28 mouse cellular contexts compared by ENCODE assay signal in genomic region chr2:119500965-119501652, GRCm38 (mm10). TPM values are rescaled to one million over a fixed set of nuclear protein-coding genes. Genes with fewer than 3 reads are reported as not detected.
A peak's percentile ranks its signal among the peaks of the same experiment; 100 is the strongest.
DNase-seq lines count a peak whose midpoint lies in the region; ATAC-seq and TF ChIP-seq lines count a peak whose summit lies in the region.
"Had no signal": no experiment of that assay in that cellular context is flagged by ENCODE, and none has a peak within 500 bp of the region (broad histone marks: within the 10 kb centered on the region; RNA-seq: fewer than 3 reads in every experiment).

No protein-coding gene starts in this region.

- no peak overlapping the region for H3K4me2 ChIP-seq in intestine, embryonic 14.5 days (ENCODE audit: low read length)
- peak overlapping the region; percentile 4; the same call in 1 of the 2 replicates for H3K4me2 ChIP-seq in intestine, embryonic 16.5 days (ENCODE audit: low read depth, low read length)
- no peak overlapping the region for H3K4me2 ChIP-seq in stomach, postnatal 0 days (replicated peaks; ENCODE audit: low read depth)
- no peak overlapping the region for H3K4me2 ChIP-seq in liver, embryonic 12.5 days
- H3K4me2 ChIP-seq: forebrain, embryonic 13.5 days; heart, embryonic 13.5 days; hindbrain, embryonic 15.5 days had no signal

- TF ChIP-seq EP300 in stomach, postnatal 0 days (optimal IDR thresholded peaks at IDR 0.05), result no peak

- DNase-seq in intestine, embryonic 14.5 days (ENCODE audit: low spot score), result no peak
- peak; percentile 33 for DNase-seq in stomach, postnatal 0 days (ENCODE audit: low spot score)
- no peak for DNase-seq in T-cell, adult 2 months (ENCODE audit: low spot score)
- no peak for DNase-seq in urinary bladder, postnatal 25 days (ENCODE audit: low spot score)
- DNase-seq: adrenal gland, adult 2 months; adrenal gland, postnatal 14 days; B cell, adult 2 months; cerebellum, adult 11 months; cerebellum, adult 8-10 months; cerebellum, postnatal 10 days; cerebellum, postnatal 36 days; gastrocnemius, postnatal 10 days; gastrocnemius, postnatal 36 days; heart, adult 18-20 months; heart, postnatal 14 days; heart, postnatal 4 days had no signal

- H3K27ac ChIP-seq in intestine, embryonic 14.5 days (ENCODE audit: low read depth), result no peak overlapping the region
- peak overlapping the region; percentile 65 for H3K27ac ChIP-seq in intestine, embryonic 16.5 days (ENCODE audit: low read length)
- peak overlapping the region; percentile 95 for H3K27ac ChIP-seq in small intestine, adult 2 months (ENCODE audit: insufficient read depth, low read depth, low read length)
- H3K27ac ChIP-seq in stomach, postnatal 0 days (replicated peaks), result no peak overlapping the region
- H3K27ac ChIP-seq in liver, embryonic 12.5 days, result no peak overlapping the region
- H3K27ac ChIP-seq: forebrain, embryonic 10.5 days; forebrain, embryonic 13.5 days; heart, embryonic 10.5 days; heart, embryonic 13.5 days; hindbrain, embryonic 15.5 days had no signal

- 64% methylated on average over 2 of the region's 2 CpGs for WGBS in intestine, embryonic 14.5 days
- WGBS in intestine, embryonic 16.5 days, result 64% methylated on average over 2 of the region's 2 CpGs
- 34% methylated on average over 2 of the region's 2 CpGs for WGBS in small intestine, adult 2 months
- WGBS in stomach, postnatal 0 days, result 72% methylated on average over 2 of the region's 2 CpGs
- 65% methylated on average over 2 of the region's 2 CpGs for WGBS in liver, embryonic 12.5 days (ENCODE audit: insufficient replicate concordance)

- H3K9ac ChIP-seq in intestine, embryonic 14.5 days (ENCODE audit: low read length), result no peak overlapping the region
- no peak overlapping the region for H3K9ac ChIP-seq in intestine, embryonic 16.5 days (ENCODE audit: low read depth, low read length)
- no peak overlapping the region for H3K9ac ChIP-seq in stomach, postnatal 0 days (ENCODE audit: low read length)
- H3K9ac ChIP-seq in liver, embryonic 12.5 days, result no peak overlapping the region
- H3K9ac ChIP-seq: forebrain, embryonic 13.5 days; heart, embryonic 13.5 days; hindbrain, embryonic 15.5 days had no signal

- no peaks in the 10 kb centered on the region for H3K27me3 ChIP-seq in intestine, embryonic 14.5 days (replicated peaks; ENCODE audit: control insufficient read depth, insufficient read depth, low read length)
- no peaks in the 10 kb centered on the region for H3K27me3 ChIP-seq in intestine, embryonic 16.5 days (replicated peaks; ENCODE audit: control insufficient read depth, insufficient read depth, low read length)
- no peaks in the 10 kb centered on the region for H3K27me3 ChIP-seq in small intestine, adult 2 months (ENCODE audit: control insufficient read depth, insufficient read depth, low read length)
- H3K27me3 ChIP-seq in stomach, postnatal 0 days (ENCODE audit: control insufficient read depth, insufficient read depth, low read length), result no peaks in the 10 kb centered on the region
- no peaks in the 10 kb centered on the region; the same call in 1 of the 2 replicates for H3K27me3 ChIP-seq in liver, embryonic 12.5 days (replicated peaks)
- H3K27me3 ChIP-seq: CH12.LX; forebrain, embryonic 13.5 days; heart, embryonic 13.5 days; hindbrain, embryonic 15.5 days; Patski had no signal

- H3K36me3 ChIP-seq in intestine, embryonic 14.5 days (ENCODE audit: control insufficient read depth, insufficient read depth, low read length), result no peaks in the 10 kb centered on the region
- H3K36me3 ChIP-seq in intestine, embryonic 16.5 days (ENCODE audit: control insufficient read depth, insufficient read depth, low read length), result no peaks in the 10 kb centered on the region
- no peaks in the 10 kb centered on the region for H3K36me3 ChIP-seq in small intestine, adult 2 months (ENCODE audit: control insufficient read depth, insufficient read depth, low read length)
- H3K36me3 ChIP-seq in stomach, postnatal 0 days (ENCODE audit: control insufficient read depth, insufficient read depth, low read length), result no peaks in the 10 kb centered on the region
- H3K36me3 ChIP-seq in liver, embryonic 12.5 days, result no peaks in the 10 kb centered on the region
- H3K36me3 ChIP-seq: forebrain, embryonic 10.5 days; G1E; heart, embryonic 10.5 days; heart, embryonic 13.5 days; hindbrain, embryonic 15.5 days had no signal

- peak; percentile 76 for ATAC-seq in intestine, embryonic 14.5 days (replicated peaks; ENCODE audit: low FRiP score, low TSS enrichment, low read depth)
- peak; percentile 98 for ATAC-seq in intestine, embryonic 16.5 days
- no peak for ATAC-seq in stomach, postnatal 0 days (ENCODE audit: low FRiP score, low TSS enrichment)
- ATAC-seq in liver, embryonic 12.5 days, result no peak
- ATAC-seq: forebrain, embryonic 13.5 days; forebrain, embryonic 16.5 days; Patski had no signal

- H3K4me1 ChIP-seq in intestine, embryonic 14.5 days (replicated peaks; ENCODE audit: control insufficient read depth, insufficient read depth, low read length), result no peaks in the 10 kb centered on the region
- no peaks in the 10 kb centered on the region for H3K4me1 ChIP-seq in intestine, embryonic 16.5 days (ENCODE audit: control insufficient read depth, insufficient read depth, low read length)
- H3K4me1 ChIP-seq in small intestine, adult 2 months (ENCODE audit: control insufficient read depth, insufficient read depth, insufficient read length, low read length), result peaks cover 7% of the 10 kb centered on the region; the same call in 1 of the 2 replicates
- no peaks in the 10 kb centered on the region for H3K4me1 ChIP-seq in stomach, postnatal 0 days (replicated peaks; ENCODE audit: control insufficient read depth, insufficient read depth)
- no peaks in the 10 kb centered on the region for H3K4me1 ChIP-seq in liver, embryonic 12.5 days
- H3K4me1 ChIP-seq: forebrain, embryonic 10.5 days; forebrain, embryonic 13.5 days; heart, embryonic 10.5 days; heart, embryonic 13.5 days; hindbrain, embryonic 15.5 days had no signal

- no peaks in the 10 kb centered on the region for H3K9me3 ChIP-seq in intestine, embryonic 14.5 days (ENCODE audit: control insufficient read depth, low read length)
- no peaks in the 10 kb centered on the region for H3K9me3 ChIP-seq in intestine, embryonic 16.5 days (ENCODE audit: control insufficient read depth, low read length)
- H3K9me3 ChIP-seq in stomach, postnatal 0 days (ENCODE audit: control insufficient read depth, low read length), result no peaks in the 10 kb centered on the region
- H3K9me3 ChIP-seq in liver, embryonic 12.5 days (replicated peaks), result no peaks in the 10 kb centered on the region
- H3K9me3 ChIP-seq: forebrain, embryonic 10.5 days; forebrain, embryonic 13.5 days; G1E; heart, embryonic 10.5 days; heart, embryonic 13.5 days; hindbrain, embryonic 15.5 days had no signal

- no peak for TF ChIP-seq CTCF in small intestine, adult 2 months (IDR thresholded peaks at IDR 0.05; ENCODE audit: extremely low read depth, insufficient read length, insufficient replicate concordance, low read depth, low read length)
- TF ChIP-seq CTCF in stomach, postnatal 0 days (IDR thresholded peaks at IDR 0.05; ENCODE audit: low read depth), result no peak

- H3K4me3 ChIP-seq in intestine, embryonic 14.5 days (ENCODE audit: low read depth, low read length), result no peak overlapping the region
- no peak overlapping the region for H3K4me3 ChIP-seq in intestine, embryonic 16.5 days (ENCODE audit: low read length)
- H3K4me3 ChIP-seq in small intestine, adult 2 months (ENCODE audit: low read depth, low read length), result no peak overlapping the region
- H3K4me3 ChIP-seq in stomach, postnatal 0 days (ENCODE audit: low read depth, low read length), result no peak overlapping the region
- H3K4me3 ChIP-seq in liver, embryonic 12.5 days, result no peak overlapping the region
- H3K4me3 ChIP-seq: forebrain, embryonic 10.5 days; forebrain, embryonic 13.5 days; heart, embryonic 10.5 days; heart, embryonic 13.5 days; hindbrain, embryonic 15.5 days had no signal

- no peak for TF ChIP-seq POLR2A in small intestine, adult 2 months (IDR thresholded peaks at IDR 0.05; ENCODE audit: low read depth, low read length)

RNA-seq across cellular contexts. Expression of gene Ino80, which starts 23.6 kb away (rescaled TPM):
- 7.0 and 8.3 TPM in 2 replicates for polyA plus RNA-seq in intestine, embryonic 14.5 days (2014; fragmentation: Nextera tagmentation; extraction: Ambion mirVana)
- 3.2 and 3.4 TPM in 2 replicates for polyA plus RNA-seq in intestine, embryonic 16.5 days (2015; fragmentation: Nextera tagmentation; extraction: Ambion mirVana)
- 2.1 and 4.6 TPM in 2 replicates for polyA plus RNA-seq in small intestine, adult 2 months (2012; rRNA removed)
- polyA plus RNA-seq in stomach, postnatal 0 days (2015; fragmentation: Nextera tagmentation; extraction: Ambion mirVana), result 1.9 and 2.0 TPM in 2 replicates
- polyA plus RNA-seq in liver, embryonic 12.5 days (2016; fragmentation: Nextera tagmentation; extraction: Ambion mirVana), result 2.5 and 2.9 TPM in 2 replicates

RNA-seq across cellular contexts. Expression of gene Exd1, which starts 46.3 kb away (rescaled TPM):
- 0.20 and 0.27 TPM in 2 replicates for polyA plus RNA-seq in intestine, embryonic 14.5 days (2014; fragmentation: Nextera tagmentation; extraction: Ambion mirVana)
- polyA plus RNA-seq in intestine, embryonic 16.5 days (2015; fragmentation: Nextera tagmentation; extraction: Ambion mirVana), result 0.36 and 0.39 TPM in 2 replicates
- 0.09 and 0.10 TPM in 2 replicates for polyA plus RNA-seq in small intestine, adult 2 months (2012; rRNA removed)
- polyA plus RNA-seq in stomach, postnatal 0 days (2015; fragmentation: Nextera tagmentation; extraction: Ambion mirVana), result 0.16 and 0.35 TPM in 2 replicates
- 0.07 and 0.17 TPM in 2 replicates for polyA plus RNA-seq in liver, embryonic 12.5 days (2016; fragmentation: Nextera tagmentation; extraction: Ambion mirVana)

RNA-seq across cellular contexts. Expression of gene Chp1, which starts 46.4 kb away (rescaled TPM):
- 54.5 and 57.1 TPM in 2 replicates for polyA plus RNA-seq in intestine, embryonic 14.5 days (2014; fragmentation: Nextera tagmentation; extraction: Ambion mirVana)
- polyA plus RNA-seq in intestine, embryonic 16.5 days (2015; fragmentation: Nextera tagmentation; extraction: Ambion mirVana), result 56.7 and 60.6 TPM in 2 replicates
- 58.2 and 102 TPM in 2 replicates for polyA plus RNA-seq in small intestine, adult 2 months (2012; rRNA removed)
- 127 and 134 TPM in 2 replicates for polyA plus RNA-seq in stomach, postnatal 0 days (2015; fragmentation: Nextera tagmentation; extraction: Ambion mirVana)
- polyA plus RNA-seq in liver, embryonic 12.5 days (2016; fragmentation: Nextera tagmentation; extraction: Ambion mirVana), result 43.4 and 44.1 TPM in 2 replicates

Comparison
In these comparisons a context has a peak if more than half of its experiments do, and no peak if none do; other contexts are left out.
1. H3K27ac ChIP-seq: peak in intestine, embryonic 16.5 days (single experiment) and small intestine, adult 2 months (single experiment); none in intestine, embryonic 14.5 days (single experiment), stomach, postnatal 0 days (single experiment) and liver, embryonic 12.5 days (single experiment).
2. ATAC-seq: peak in intestine, embryonic 14.5 days (single experiment) and intestine, embryonic 16.5 days (single experiment); none in stomach, postnatal 0 days (single experiment) and liver, embryonic 12.5 days (single experiment).